Mouse (Mus musculus) heart, adult 18-20 months (tissue): ENCODE data around the gene Arl4a. TPM values are rescaled to one million over a fixed set of nuclear protein-coding genes. Genes with fewer than 3 reads are reported as not detected.

Source experiments
- DNase-seq, 2 experiments: peaks; one replicate each; pipeline ENCODE4 v3.0.0; 2021 to 2022; ENCODE audit warnings: mixed read lengths in 1 of 2
- long read RNA-seq, 2 experiments: library from polyadenylated mRNA; stranded (forward); transcript quantifications; one replicate each; pipeline ENCODE4 v2.0.0; 2021
- total RNA-seq, 2 experiments: library from RNA; stranded (reverse); gene quantifications; 2 replicates each; pipeline ENCODE4 v1.2.3; 2021

Gene Arl4a
- total RNA-seq, result 10 to 100 TPM; 22.6 to 31.0 TPM
- long read RNA-seq, experiment 1, transcript Arl4a-201 (2 exons, 1,200 nt), result major isoform, 13 of 21 reads
- long read RNA-seq, experiment 1, transcript Arl4a-205 (2 exons, 3,710 nt), result minor isoform, 8 of 21 reads
- long read RNA-seq, experiment 1, partial matches to known transcripts, result 0 of 21 reads
- long read RNA-seq, experiment 1, other reads (novel, unspliced or antisense), result 0 of 21 reads
- long read RNA-seq, experiment 2, transcript Arl4a-201 (2 exons, 1,200 nt), result minor isoform, 9 of 20 reads
- long read RNA-seq, experiment 2, transcript Arl4a-205 (2 exons, 3,710 nt), result major isoform, 10 of 20 reads
- long read RNA-seq, experiment 2, partial matches to known transcripts, result 0 of 20 reads
- long read RNA-seq, experiment 2, other reads (novel, unspliced or antisense), result 1 of 20 reads

DNA sequence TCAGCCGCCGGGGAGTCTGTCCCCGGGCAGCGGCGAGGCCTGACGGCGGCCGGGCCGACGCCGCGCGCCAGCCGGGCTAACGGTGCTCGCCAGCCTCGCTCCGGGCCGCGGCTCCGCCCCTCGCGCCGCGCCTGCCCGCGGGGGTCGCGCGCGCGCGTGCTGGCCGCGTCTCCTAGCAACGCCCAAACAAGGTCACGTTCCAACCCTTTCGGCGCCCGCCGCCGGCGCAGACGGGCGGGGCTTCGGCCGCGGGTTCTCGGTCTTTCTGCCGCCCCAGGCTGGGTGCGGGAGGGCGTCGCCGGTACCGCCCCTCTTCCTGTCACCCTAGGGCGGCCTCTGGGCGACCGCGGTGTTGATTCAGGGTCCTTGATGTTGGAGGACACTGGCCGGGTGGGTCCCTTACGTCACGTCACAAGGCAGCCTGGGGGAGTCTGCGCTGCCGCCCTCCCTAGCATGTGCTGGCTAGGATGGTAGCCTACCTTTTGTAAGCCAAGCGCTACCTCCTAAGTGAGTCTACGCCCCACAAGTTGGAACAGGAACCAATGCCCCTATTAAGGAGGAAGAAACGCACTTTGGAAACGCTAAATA, at the start of gene Arl4a:
Gene Arl4a, minus strand, starts transcription at position 150 of the 588 bp plus-strand sequence.
- peak; percentile 94 to 95 for DNase-seq

- no peak for DNase-seq
Measured at GRCm38 (mm10) chr12:40085731-40086322, 48.0 kb upstream of the Arl4a start.

DNA sequence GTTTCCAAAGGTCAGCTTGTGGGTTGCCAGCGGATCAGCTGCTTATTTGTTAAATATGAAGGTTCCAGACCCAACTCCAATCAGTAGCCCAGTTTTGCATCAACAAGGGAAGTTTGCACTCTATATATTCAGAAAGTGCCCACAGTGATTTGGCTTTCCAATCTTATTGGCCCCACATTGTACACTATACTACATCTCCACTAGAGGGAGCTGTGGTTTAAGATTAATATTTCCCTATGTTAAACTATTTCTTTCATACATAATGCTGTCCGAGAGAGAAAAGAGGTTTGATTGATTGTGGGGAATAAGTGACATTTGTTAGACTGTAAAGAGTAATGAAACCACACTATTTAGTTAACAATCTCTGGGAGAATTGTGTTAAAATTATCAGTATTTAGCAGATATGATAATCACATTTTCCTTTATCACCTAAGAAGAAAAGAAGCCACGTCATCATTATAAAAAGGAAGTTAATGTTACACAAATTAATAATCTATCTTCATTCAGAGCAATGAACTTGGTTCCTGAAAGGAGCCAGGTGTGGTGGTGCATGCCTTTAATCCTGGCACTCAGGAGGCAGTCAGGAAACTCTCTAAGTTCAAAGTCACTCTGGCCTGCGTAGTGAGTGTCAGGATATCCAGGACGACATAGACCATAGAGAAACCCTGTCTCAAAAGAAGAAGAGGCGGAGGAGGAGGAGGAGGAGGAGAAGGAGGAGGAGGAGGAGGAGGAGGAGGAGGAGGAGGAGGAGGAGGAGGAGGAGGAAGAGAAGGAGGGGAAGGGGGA, 44.8 kb upstream of the Arl4a start:
- DNase-seq, result peak in 1 of 2 experiments; percentile 50

DNA sequence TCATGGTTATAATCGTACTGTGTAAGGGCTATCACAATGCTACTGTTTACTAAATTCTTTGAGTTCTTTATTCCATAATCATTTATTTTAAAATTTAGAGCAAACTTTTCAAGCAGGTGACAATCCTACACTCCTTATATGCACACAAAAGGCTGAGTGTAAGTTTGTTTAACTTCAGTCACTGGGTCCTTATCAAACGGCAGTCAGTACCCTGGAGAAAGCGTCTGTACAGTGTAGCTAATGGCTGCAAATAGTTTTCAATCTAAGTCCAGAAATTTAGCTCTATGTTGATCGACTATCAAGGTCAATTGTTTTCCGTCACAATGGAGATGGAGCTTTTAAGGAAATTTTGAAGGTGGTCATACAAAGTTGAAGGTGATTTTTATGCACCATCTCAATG, 44.2 kb upstream of the Arl4a start:
- DNase-seq, result no peak

GRCm38 (mm10) chr12:40073660-40074059, 35.8 kb upstream of the Arl4a start:
- DNase-seq, result peak in 1 of 2 experiments; percentile 5

- no peak for DNase-seq
Measured at GRCm38 (mm10) chr12:40047024-40047423, 9.2 kb upstream of the Arl4a start.

- no peak for DNase-seq
Measured at GRCm38 (mm10) chr12:40043816-40044585, 6.2 kb upstream of the Arl4a start.

DNA sequence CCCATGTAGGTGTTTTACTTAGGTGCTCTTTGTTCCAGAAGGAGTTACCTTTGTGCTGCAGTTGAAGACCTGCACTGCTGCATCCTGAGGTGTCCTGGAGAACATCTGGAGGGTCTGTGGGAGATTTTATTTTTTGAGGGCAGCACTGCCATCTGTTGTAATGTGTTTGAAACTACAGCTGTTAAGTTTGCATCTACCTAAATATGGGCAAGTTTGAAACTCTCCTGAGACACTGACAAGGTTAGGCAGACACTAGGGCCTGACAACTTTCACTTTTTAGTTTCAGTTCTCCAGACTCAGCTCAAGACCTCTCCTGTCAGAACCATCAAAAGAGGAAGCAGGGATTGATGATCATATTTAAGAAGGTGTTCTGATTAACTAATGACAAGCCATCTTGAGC, 2.2 kb upstream of the Arl4a start:
- DNase-seq, result peak; percentile 42 to 67

- DNase-seq, result peak; percentile 98 to 99
Measured at GRCm38 (mm10) chr12:40037226-40037813, 505 bp downstream of the Arl4a start.

- peak; percentile 32 to 49 for DNase-seq
Measured at GRCm38 (mm10) chr12:40036666-40037065, 1.2 kb downstream of the Arl4a start.

DNA sequence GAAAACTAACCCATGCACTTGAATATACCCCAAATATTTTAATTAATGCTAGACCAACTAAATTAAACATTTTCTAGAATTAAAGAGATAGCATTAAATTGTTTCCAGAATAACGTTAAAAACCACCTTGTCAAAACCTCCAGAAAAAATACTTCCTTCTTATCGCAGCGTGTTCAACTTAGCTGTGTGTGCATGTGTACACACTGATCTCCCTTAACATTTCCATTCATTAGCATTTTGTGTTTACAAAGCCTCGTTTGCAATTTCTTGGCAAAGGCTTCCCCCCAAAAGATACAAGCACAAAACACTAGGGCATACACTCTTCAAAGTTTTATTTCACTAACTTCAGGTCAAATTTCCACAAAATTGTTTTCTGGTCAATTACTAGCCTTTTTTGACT, 2.3 kb downstream of the Arl4a start:
- DNase-seq, result no peak

GRCm38 (mm10) chr12:40029201-40029600, 8.6 kb downstream of the Arl4a start:
- no peak for DNase-seq

GRCm38 (mm10) chr12:40027846-40028245, 10.0 kb downstream of the Arl4a start:
- DNase-seq, result no peak

GRCm38 (mm10) chr12:40027444-40027843, 10.4 kb downstream of the Arl4a start:
- DNase-seq, result no peak

DNA sequence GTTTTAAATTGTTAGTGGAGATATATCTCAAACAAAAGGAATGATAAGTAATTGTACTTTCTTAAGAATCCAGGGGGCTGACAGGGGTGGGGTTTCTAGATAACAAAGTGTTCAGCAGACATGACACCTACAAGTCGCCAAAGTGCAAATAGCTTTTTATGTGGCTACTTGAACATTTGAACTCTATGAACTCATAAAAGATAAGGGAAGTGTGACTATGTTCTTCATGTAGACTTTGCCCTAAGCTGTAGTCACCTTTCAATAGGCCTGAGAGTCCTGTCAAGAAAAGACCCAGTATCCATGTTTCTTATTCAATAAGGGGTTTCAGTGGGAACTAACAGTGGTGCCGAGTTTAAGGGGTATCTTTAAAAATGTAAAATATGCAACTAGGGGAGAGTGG, 13.9 kb downstream of the Arl4a start:
- DNase-seq, result no peak

GRCm38 (mm10) chr12:40023014-40023642, 14.7 kb downstream of the Arl4a start:
- DNase-seq, result no peak

DNA sequence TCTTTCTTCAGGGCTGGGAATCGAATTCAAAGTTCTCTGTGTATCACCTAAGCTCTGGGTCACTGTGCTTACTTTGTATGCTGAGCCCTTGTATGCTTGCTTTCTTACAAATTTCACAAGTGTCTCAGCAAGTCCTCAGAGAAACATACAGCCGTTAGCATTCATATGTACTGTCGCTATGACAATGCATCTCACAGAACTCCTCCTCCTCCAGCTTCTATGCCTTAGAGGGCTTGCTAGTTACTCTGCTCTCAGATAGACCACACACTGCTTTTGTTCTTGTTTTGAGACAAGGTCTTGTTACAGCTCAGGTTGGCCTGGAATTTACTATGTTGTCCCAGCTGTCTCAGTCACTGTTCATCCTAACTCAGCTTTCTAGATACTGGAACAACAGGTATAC, 15.5 kb downstream of the Arl4a start:
- no peak for DNase-seq

DNA sequence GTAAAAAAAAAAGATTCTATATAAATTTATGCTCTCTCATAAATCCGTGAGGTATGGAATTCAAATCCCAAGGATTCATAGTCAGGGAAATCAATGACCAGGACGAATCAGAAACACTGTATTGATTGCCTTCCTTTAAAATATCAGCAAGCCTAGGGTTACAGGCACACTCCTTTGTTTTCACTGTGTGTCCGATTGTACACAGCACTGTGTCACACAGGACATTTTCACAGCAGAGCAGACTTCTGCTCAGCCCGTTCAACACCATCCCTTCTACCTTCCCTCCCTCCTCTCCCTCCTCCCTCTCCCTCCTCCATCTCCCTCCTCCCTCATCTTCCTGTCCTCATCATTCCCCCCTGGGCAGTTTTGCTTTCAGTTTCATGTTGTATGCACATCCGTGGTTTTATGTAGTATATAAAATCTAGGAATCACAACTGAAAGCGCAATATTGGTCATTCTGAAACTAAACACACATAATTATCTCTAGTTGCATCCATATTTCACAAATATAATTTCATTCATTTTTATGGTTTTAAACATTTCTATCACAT, 19.8 kb downstream of the Arl4a start:
- peak in 1 of 2 experiments; percentile 17 for DNase-seq

GRCm38 (mm10) chr12:40016648-40017460, 21.0 kb downstream of the Arl4a start:
- DNase-seq, result peak; percentile 86 to 94

DNA sequence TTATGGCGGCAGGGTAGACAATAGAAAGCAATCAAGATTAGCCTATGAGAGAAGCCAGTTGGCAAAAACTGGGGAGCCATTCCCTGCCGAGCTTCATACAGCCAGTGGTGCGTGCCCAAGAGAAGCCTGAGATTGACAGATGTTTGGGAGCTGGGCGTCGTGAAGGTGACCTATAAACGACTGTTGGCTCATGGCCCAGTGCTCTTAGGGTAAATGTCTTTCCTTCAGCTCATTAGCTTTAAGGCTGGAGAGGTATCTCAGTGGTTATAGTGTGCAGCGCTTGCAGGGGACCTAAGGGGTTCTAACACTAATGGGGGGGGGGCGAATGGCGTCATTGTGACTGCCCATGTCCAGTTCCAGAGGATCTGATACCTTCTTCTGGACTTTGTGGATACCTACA, 21.8 kb downstream of the Arl4a start:
- DNase-seq, result no peak
